Mouse (Mus musculus) stomach, postnatal 0 days (tissue): ENCODE measurements at regions not wholly inside any gene's neighbourhood (a gene's known extent, or its start where the extent isn't known, plus 50 kb on each side); places are given as distances from the start of the nearest gene placed in this dataset.

Experiments
- CTCF ChIP-seq: IDR thresholded peaks from 2 replicates; pipeline ENCODE4 v1.5.1; 2016; ENCODE audit warnings: antibody characterized with exemption, low read depth, mild to moderate bottlenecking, moderate library complexity
- EP300 ChIP-seq: optimal IDR thresholded peaks from 2 replicates; pipeline ENCODE3; 2016; ENCODE audit warnings: antibody characterized with exemption

- TF ChIP-seq CTCF (no peak), EP300 (no peak)
These were observed 96.4 kb upstream of the Arg1 start for GRCm38 (mm10) chr10:25023601-25024157.
